ENCODE assay signal across 8 mouse cellular contexts in the genomic region with DNA sequence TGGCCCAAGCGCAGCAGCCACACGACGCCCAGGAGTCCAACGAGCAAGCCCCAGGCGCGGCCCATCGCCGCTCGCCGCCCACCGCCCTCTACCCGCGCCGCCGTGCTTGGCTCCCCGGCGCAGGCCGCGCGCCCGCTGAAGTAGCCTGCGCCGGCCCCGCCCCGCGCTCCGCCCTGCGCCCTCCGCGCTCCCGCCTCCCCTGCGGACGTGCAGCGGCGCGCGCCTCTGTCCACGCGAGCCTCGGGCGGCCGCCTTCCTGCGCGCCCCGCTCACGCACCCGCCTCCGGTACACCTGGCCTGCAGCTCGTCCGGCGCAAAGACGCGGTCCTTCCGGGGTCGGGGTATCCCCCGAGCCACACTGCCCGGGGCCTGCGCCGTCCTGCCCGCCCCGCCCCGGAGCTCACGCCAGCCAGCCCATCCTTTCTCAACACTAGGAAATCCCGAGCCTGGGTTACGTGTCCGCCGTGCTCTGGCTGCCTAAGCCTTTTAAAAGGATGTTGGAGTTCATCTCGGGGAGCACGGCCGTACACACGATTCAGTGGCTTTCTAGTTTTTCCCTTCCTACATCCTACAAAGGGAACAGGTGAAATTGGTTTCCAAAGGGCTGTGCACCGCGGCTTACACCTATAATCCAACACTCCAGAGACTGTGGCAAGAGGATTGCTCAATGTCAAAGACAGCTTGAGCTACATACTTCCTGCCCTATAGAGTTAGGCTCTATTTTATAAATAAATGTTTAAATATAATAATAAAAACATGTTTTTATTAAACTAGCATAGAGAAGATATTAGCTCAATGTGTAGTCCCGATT. TPM values are rescaled to one million over a fixed set of nuclear protein-coding genes. Genes with fewer than 3 reads are reported as not detected.
DNase-seq lines count a peak whose midpoint lies in the region; ATAC-seq and TF ChIP-seq lines count a peak whose summit lies in the region.

Ero1l (minus strand) TSS at position 346 of the 811 bp plus-strand sequence.

- H3K27ac ChIP-seq in embryonic facial prominence, embryonic 14.5 days (replicated peaks; ENCODE audit: low read depth, low read length): peak within 1 kb of the TSS; percentile 89
- peak within 1 kb of the TSS; percentile 93 for H3K27ac ChIP-seq in heart, adult 2 months
- peak within 1 kb of the TSS; percentile 86 for H3K27ac ChIP-seq in limb, embryonic 13.5 days
- peak within 1 kb of the TSS; percentile 97 for H3K27ac ChIP-seq in midbrain, embryonic 15.5 days

- no peak for TF ChIP-seq EP300 in heart, adult 2 months (IDR thresholded peaks at IDR 0.05; ENCODE audit: insufficient read depth, low read depth, low read length)

- peak within 1 kb of the TSS; percentile 90 for H3K9ac ChIP-seq in embryonic facial prominence, embryonic 14.5 days (ENCODE audit: low read depth, low read length)
- peak within 1 kb of the TSS; percentile 85 for H3K9ac ChIP-seq in heart, adult 2 months (ENCODE audit: low read depth, low read length)
- H3K9ac ChIP-seq in limb, embryonic 13.5 days: peak within 1 kb of the TSS; percentile 90
- peak within 1 kb of the TSS; percentile 87 for H3K9ac ChIP-seq in midbrain, embryonic 15.5 days

- no peak for TF ChIP-seq CTCF in heart, adult 2 months (IDR thresholded peaks at IDR 0.05)

- WGBS in embryonic facial prominence, embryonic 14.5 days: 3% methylated on average over 33 of the region's 74 CpGs
- 2% methylated on average over 70 of the region's 74 CpGs for WGBS in heart, adult 2 months
- WGBS in limb, embryonic 13.5 days: 2% methylated on average over 48 of the region's 74 CpGs
- 2% methylated on average over 67 of the region's 74 CpGs for WGBS in midbrain, embryonic 15.5 days

- peak within 1 kb of the TSS; percentile 81 for H3K4me3 ChIP-seq in embryonic facial prominence, embryonic 14.5 days (ENCODE audit: low read depth, low read length)
- H3K4me3 ChIP-seq in heart, adult 2 months: peak within 1 kb of the TSS; percentile 91
- peak within 1 kb of the TSS; percentile 84 for H3K4me3 ChIP-seq in limb, embryonic 13.5 days
- peak within 1 kb of the TSS; percentile 73 for H3K4me3 ChIP-seq in midbrain, embryonic 15.5 days

- peak; percentile 62 for TF ChIP-seq POLR2A in heart, adult 2 months (IDR thresholded peaks at IDR 0.05; ENCODE audit: insufficient read depth, low read depth, low read length)

- H3K27me3 ChIP-seq in embryonic facial prominence, embryonic 14.5 days (replicated peaks; ENCODE audit: control insufficient read depth, insufficient read depth, low read length): no peaks in the 10 kb centered on the region
- H3K27me3 ChIP-seq in heart, adult 2 months (ENCODE audit: control insufficient read depth, insufficient read depth, low read length): no peaks in the 10 kb centered on the region
- no peaks in the 10 kb centered on the region for H3K27me3 ChIP-seq in limb, embryonic 13.5 days
- H3K27me3 ChIP-seq in midbrain, embryonic 15.5 days (replicated peaks): no peaks in the 10 kb centered on the region

- no peaks in the 10 kb centered on the region for H3K36me3 ChIP-seq in embryonic facial prominence, embryonic 14.5 days (ENCODE audit: control insufficient read depth, insufficient read depth, low read length)
- peaks cover 7% of the 10 kb centered on the region for H3K36me3 ChIP-seq in heart, adult 2 months (ENCODE audit: control insufficient read depth, insufficient read depth, low read length)
- H3K36me3 ChIP-seq in limb, embryonic 13.5 days: no peaks in the 10 kb centered on the region
- no peaks in the 10 kb centered on the region for H3K36me3 ChIP-seq in midbrain, embryonic 15.5 days (replicated peaks)

- peaks cover 6% of the 10 kb centered on the region; the same call in 1 of the 2 replicates for H3K4me1 ChIP-seq in embryonic facial prominence, embryonic 14.5 days (ENCODE audit: control insufficient read depth, insufficient read depth, low read length)
- H3K4me1 ChIP-seq in heart, adult 2 months (ENCODE audit: control insufficient read depth, insufficient read depth, low read length): peaks cover 2% of the 10 kb centered on the region; the same call in 1 of the 2 replicates
- H3K4me1 ChIP-seq in limb, embryonic 13.5 days: peaks cover 12% of the 10 kb centered on the region
- peaks cover 29% of the 10 kb centered on the region for H3K4me1 ChIP-seq in midbrain, embryonic 15.5 days

- DNase-seq in 416B (ENCODE audit: low read depth): peak; percentile 86
- DNase-seq in adrenal gland, postnatal 4 days (ENCODE audit: low spot score in 2 of 2): peak; percentile 67 to 73
- peak; percentile 91 for DNase-seq in embryonic facial prominence, embryonic 14.5 days (ENCODE audit: low spot score)
- peak; percentile 94 to 95 for DNase-seq in heart, adult 2 months
- DNase-seq in kidney, adult 8-10 months: peak; percentile 68 to 75
- peak; percentile 74 to 87 for DNase-seq in spleen, adult 18-20 months

- peak; percentile 97 for ATAC-seq in embryonic facial prominence, embryonic 14.5 days (ENCODE audit: low read depth)
- peak; percentile 97 for ATAC-seq in limb, embryonic 13.5 days (ENCODE audit: low FRiP score, low read depth)
- peak; percentile 97 for ATAC-seq in midbrain, embryonic 15.5 days (replicated peaks)

- H3K9me3 ChIP-seq in embryonic facial prominence, embryonic 14.5 days (ENCODE audit: control insufficient read depth, low read length): no peaks in the 10 kb centered on the region
- no peaks in the 10 kb centered on the region for H3K9me3 ChIP-seq in limb, embryonic 13.5 days
- H3K9me3 ChIP-seq in midbrain, embryonic 15.5 days: no peaks in the 10 kb centered on the region

- intact Hi-C loops in heart, adult 2 months (cut with DNase I): loop anchor here (5.0 kb wide), 1 partner anchor 96 kb away; the partner anchor contains the start of gene Txndc16

- H3K4me2 ChIP-seq in embryonic facial prominence, embryonic 14.5 days (ENCODE audit: low read depth, low read length): peak within 1 kb of the TSS; percentile 60
- peak within 1 kb of the TSS; percentile 79 for H3K4me2 ChIP-seq in limb, embryonic 13.5 days (replicated peaks)
- H3K4me2 ChIP-seq in midbrain, embryonic 15.5 days: peak within 1 kb of the TSS; percentile 53

- peaks cover 4% of the 10 kb centered on the region for H3K79me2 ChIP-seq in heart, adult 2 months (replicated peaks; ENCODE audit: control insufficient read depth, insufficient read depth, low read length)

RNA-seq across cellular contexts. Expression of gene Ero1l, which starts in this region (rescaled TPM):
- total RNA-seq in adrenal gland, postnatal 4 days (2021): 10 to 100 TPM; 34.5 to 38.5 TPM
- 31.0 and 33.7 TPM in 2 replicates for polyA plus RNA-seq in embryonic facial prominence, embryonic 14.5 days (2014; fragmentation: Nextera tagmentation; extraction: Ambion mirVana)
- total RNA-seq in heart, adult 2 months (2021): 10 to 100 TPM; 15.6 to 22.6 TPM
- 5.0 and 11.9 TPM in 2 replicates for polyA plus RNA-seq in heart, adult 2 months (2012; rRNA removed)
- 30.2 and 32.7 TPM in 2 replicates for polyA plus RNA-seq in limb, embryonic 13.5 days (2015; fragmentation: Nextera tagmentation; extraction: Ambion mirVana)
- polyA plus RNA-seq in midbrain, embryonic 15.5 days (2015; fragmentation: Nextera tagmentation; extraction: Ambion mirVana): 22.1 and 27.1 TPM in 2 replicates

Comparison
In these comparisons a context has a peak if more than half of its experiments do, and no peak if none do; other contexts are left out.
1. Peak in every context shown above with its lines: DNase-seq, ATAC-seq, H3K4me3 ChIP-seq and H3K27ac ChIP-seq.